Mouse (Mus musculus): Measurements from ENCODE around the gene Nup62cl.

Gene Nup62cl

DNA sequence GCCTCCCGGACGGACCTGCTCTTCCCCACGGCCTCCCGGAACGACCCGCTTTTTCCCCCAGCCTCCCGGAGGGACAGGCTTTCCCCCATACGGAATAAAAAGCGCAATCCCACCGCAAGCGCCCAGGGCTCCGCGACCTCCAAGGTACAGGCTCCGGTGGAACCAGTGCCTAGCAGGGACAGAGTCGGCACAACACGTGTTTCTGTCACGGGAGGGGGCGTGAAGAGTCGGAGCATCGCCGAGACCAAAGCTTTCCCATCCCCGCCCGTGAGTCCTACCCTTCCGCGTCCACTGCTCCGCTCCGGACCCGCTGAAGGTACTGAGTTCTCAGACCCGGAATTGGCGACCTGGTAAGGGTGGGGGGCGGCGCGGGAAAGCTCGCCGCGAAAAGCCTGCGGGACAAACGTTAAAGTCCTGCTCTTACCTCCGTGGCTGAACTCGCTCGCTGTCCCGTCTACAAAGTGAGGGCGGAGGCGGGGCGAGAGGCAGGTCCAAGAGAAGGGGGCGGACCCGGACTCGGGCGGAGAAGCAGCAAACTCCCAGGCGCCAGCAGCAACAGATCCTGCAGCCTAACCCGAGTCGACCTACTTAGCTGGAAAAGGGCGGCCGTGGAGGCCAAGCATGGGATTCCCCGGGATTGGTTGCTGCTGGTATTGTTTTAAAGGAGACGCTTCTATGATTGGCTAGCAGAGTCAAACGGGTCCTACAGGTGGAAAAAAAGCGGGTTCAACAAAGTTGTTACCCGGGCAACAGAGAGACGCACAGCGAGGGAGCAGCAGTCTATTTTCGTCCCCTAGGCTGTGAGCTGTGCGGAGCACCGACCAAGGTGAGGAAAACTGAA lies at the start of gene Nup62cl, which contains the start of gene Pih1h3b:
TSS of gene Nup62cl (minus strand) at position 578 of the 841 bp plus-strand sequence.
TSS of gene Pih1h3b (plus strand) at position 745 of the 841 bp plus-strand sequence.
- no peak for DNase-seq (ENCODE audit: low spot score)

DNA sequence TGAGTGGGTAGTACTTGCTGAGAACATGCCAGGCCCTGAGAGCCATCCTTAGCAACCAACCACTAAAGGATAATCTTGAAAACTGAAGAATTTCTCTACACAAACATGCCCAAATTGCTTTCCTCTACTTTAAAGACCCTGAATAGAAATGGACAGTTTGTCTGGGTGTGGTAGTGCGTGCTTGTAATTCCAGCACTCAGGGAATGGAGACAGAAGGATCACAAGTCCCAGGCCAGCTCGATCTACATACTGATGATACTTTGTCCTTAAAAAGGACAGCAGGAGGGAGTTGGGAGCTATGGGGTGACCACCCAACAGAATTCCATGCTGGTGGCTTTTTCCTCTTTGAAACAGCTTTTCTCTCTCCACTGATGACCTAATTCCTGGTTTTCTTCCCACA lies 31.6 kb upstream of the Nup62cl start:
- no peak for DNase-seq (ENCODE audit: low spot score)

GRCm38 (mm10) chrX:140082535-140082934 lies 20.0 kb upstream of the Nup62cl start:
- DNase-seq (ENCODE audit: low spot score), result no peak

GRCm38 (mm10) chrX:140060886-140061874 lies 1.3 kb downstream of the Nup62cl start:
- no peak for DNase-seq (ENCODE audit: low spot score)

DNA sequence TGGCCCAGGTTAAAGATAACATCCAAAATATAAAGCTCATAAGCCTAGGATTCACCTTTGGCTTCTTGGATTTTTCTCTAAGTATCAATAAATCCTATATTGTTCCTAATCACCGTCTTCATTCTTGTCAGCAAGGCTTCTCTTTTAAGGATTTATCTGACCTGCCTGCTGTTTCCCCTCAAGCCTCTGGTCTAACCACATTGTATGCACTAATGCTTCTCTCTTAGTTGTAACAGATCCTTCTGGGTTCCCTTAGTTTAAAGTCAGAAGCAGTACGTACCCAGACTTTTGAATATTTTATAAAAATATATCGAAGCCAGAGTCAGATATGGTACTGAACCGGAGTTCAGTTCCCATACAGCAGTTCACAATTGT lies 63.8 kb downstream of the Nup62cl start:
- DNase-seq (ENCODE audit: low spot score), result no peak

GRCm38 (mm10) chrX:139997740-139998690 lies 64.5 kb downstream of the Nup62cl start, which contains the start of gene Rbm41:
Gene Rbm41 (minus strand): TSS chrX:139998595.
- peak; percentile 27 for DNase-seq (ENCODE audit: low spot score)

DNA sequence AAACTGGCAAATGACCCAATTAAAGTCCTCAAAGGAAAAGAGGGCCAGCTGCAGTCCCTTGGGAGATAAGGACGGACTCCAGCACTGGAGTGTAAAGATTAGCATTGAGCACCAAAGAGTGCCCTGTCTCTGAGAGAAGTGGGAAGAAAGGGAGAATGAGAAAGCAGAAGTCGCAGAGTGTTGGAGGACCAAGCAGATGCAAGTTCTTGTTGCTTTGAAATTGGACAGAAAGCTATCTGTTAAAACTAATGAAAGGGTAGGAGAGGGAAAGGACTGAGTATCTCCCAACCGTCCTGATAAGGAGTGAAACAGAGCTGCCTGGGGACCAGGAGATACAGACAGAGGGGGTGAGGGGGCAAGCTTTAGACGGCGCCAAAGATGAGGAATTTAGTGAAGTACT lies 80.4 kb downstream of the Nup62cl start:
- DNase-seq (ENCODE audit: low spot score), result no peak

Measured in layer of hippocampus, adult 9-10 months (tissue).